Mouse (Mus musculus) heart, embryonic 11.5 days (tissue): Measurements from ENCODE around the gene Pbx4. TPM values are rescaled to one million over a fixed set of nuclear protein-coding genes. Genes with fewer than 3 reads are reported as not detected.

Experiments
- ATAC-seq: fragments of 200-750 bp; cut with Nextera tagmentation; replicated peaks from 2 replicates; pipeline ENCODE4 v1.8.0; 2017; ENCODE audit warnings: moderate library complexity; ENCODE audit not compliant: insufficient number of reproducible peaks, low FRiP score, low TSS enrichment
- H3K27ac ChIP-seq: fragments of 300-500 bp; sonication (generic); 2 replicates; pipeline ENCODE4 v1.5.1; 2014; ENCODE audit warnings: mild to moderate bottlenecking, low read depth, low read length
- H3K27me3 ChIP-seq: fragments of 300-500 bp; sonication (generic); 2 replicates; pipeline ENCODE4 v1.6.1; 2014; ENCODE audit warnings: mild to moderate bottlenecking, low read length, mixed read lengths; ENCODE audit not compliant: control insufficient read depth, insufficient read depth
- H3K36me3 ChIP-seq: fragments of 300-500 bp; sonication (generic); 2 replicates; pipeline ENCODE4 v1.6.1; 2014; ENCODE audit warnings: mild to moderate bottlenecking, low read length, moderate library complexity, mixed read lengths; ENCODE audit not compliant: control insufficient read depth, insufficient read depth
- H3K4me1 ChIP-seq: fragments of 300-500 bp; sonication (generic); 2 replicates; pipeline ENCODE4 v1.6.1; 2014; ENCODE audit warnings: low read length; ENCODE audit not compliant: control insufficient read depth, insufficient read depth
- H3K4me2 ChIP-seq: fragments of 300-500 bp; sonication (generic); 2 replicates; pipeline ENCODE4 v1.6.1; 2014; ENCODE audit warnings: mild to moderate bottlenecking, moderate library complexity
- H3K4me3 ChIP-seq: fragments of 300-500 bp; sonication (generic); 2 replicates; pipeline ENCODE4 v1.5.1; 2014; ENCODE audit warnings: low read depth, low read length
- H3K9ac ChIP-seq: fragments of 300-500 bp; sonication (generic); 2 replicates; pipeline ENCODE4 v1.6.1; 2014; ENCODE audit warnings: mild to moderate bottlenecking, low read depth, low read length, moderate library complexity
- H3K9me3 ChIP-seq: fragments of 300-500 bp; sonication (generic); replicated peaks from 2 replicates; pipeline ENCODE4 v1.6.1; 2016; ENCODE audit warnings: low read length; ENCODE audit not compliant: control insufficient read depth
- WGBS: fragments of 180-500 bp; shearing (Covaris S2); extraction: QIAGEN DNeasy Blood & Tissue Kit; methylation state at CpG from one replicate; pipeline ENCODE4 v1.1.7; 2014; ENCODE audit not compliant: insufficient replicate concordance; 5-methylcytosine and 5-hydroxymethylcytosine counted together
- polyA plus RNA-seq: library from polyadenylated mRNA; unstranded; fragments of >200 nt; fragmentation: Nextera tagmentation; extraction: Ambion mirVana; gene quantifications from 2 replicates; pipeline ENCODE4 v1.2.1, GENCODE M21; 2014

The Pbx4 gene
- polyA plus RNA-seq, 1 experiment from 2014 or later, result 4.0 TPM

DNA sequence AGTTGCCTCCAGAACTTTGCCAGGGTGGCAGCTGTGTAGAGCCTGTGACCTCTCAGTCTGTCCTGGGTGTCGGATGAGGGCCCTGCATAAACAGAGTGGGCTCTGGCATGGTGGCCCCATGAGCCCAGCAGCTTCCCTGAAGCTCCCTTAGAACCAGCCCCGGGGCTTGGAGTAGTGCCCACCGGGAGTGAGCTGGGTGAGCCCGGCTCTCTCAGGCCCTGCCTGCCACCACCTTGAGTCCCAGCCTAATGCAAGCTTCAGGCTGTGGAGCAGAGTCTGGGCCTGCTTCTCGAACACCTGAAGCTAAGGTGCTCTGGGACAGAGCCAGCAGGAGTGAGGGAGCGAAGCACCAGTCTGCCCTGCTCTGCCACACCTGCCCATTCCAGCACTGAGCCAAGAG is 38.6 kb downstream of the Pbx4 start:
- no peak for ATAC-seq
- H3K4me1 ChIP-seq, result no peaks in the 10 kb centered on the region
- no peak overlapping the region for H3K27ac ChIP-seq
- H3K36me3 ChIP-seq, result no peaks in the 10 kb centered on the region
- no peak overlapping the region for H3K9ac ChIP-seq
- WGBS, result 82% methylated on average over 6 of the region's 6 CpGs
- no peak overlapping the region for H3K4me2 ChIP-seq
- no peaks in the 10 kb centered on the region for H3K9me3 ChIP-seq
- H3K27me3 ChIP-seq, result peaks cover 14% of the 10 kb centered on the region
- no peak overlapping the region for H3K4me3 ChIP-seq

- Histone ChIP-seq H3K36me3 (no peaks in the 10 kb centered on the region), H3K27ac (no peak overlapping the region), H3K4me1 (no peaks in the 10 kb centered on the region), H3K4me3 (no peak overlapping the region), H3K27me3 (peaks cover 27% of the 10 kb centered on the region), H3K9me3 (no peaks in the 10 kb centered on the region), H3K9ac (no peak overlapping the region), H3K4me2 (no peak overlapping the region)
- no peak for ATAC-seq
- 8% methylated on average over 9 of the region's 9 CpGs for WGBS
These were observed 41.9 kb downstream of the Pbx4 start for GRCm38 (mm10) chr8:69874155-69874554.

- Histone ChIP-seq H3K9me3 (no peaks in the 10 kb centered on the region), H3K36me3 (no peaks in the 10 kb centered on the region), H3K4me1 (no peaks in the 10 kb centered on the region), H3K27ac (no peak overlapping the region), H3K27me3 (peaks cover 32% of the 10 kb centered on the region), H3K4me2 (no peak overlapping the region), H3K9ac (no peak overlapping the region), H3K4me3 (no peak overlapping the region)
- 70% methylated on average over 13 of the region's 13 CpGs for WGBS
- no peak for ATAC-seq
These were observed 42.4 kb downstream of the Pbx4 start for GRCm38 (mm10) chr8:69874654-69875053.

DNA sequence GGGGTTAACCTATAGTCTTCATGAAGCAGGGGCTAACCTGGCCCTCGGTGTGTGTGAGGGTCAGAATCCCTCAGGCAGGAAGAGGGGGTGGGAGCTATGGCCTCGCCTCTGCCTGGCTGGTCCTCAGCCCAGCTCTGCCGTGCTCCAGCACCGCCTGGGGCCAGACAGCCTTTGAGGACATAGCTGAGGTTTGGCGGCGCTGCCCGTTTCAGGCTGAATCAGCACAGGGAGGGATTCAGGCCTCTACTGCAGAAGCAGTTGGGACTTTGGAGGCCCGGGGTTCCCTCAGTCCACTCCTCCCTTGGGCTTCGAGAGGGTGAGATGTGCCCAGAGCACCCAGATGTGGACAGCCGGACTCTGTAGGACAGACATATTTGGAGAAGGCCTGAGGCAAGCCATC is 43.8 kb downstream of the Pbx4 start:
- Histone ChIP-seq H3K9ac (no peak overlapping the region), H3K4me3 (no peak overlapping the region), H3K36me3 (no peaks in the 10 kb centered on the region), H3K27ac (no peak overlapping the region), H3K4me2 (no peak overlapping the region), H3K27me3 (peaks cover 47% of the 10 kb centered on the region), H3K9me3 (no peaks in the 10 kb centered on the region), H3K4me1 (peaks cover 2% of the 10 kb centered on the region; the same call in 1 of the 2 replicates)
- ATAC-seq, result no peak
- WGBS, result 42% methylated on average over 10 of the region's 10 CpGs

- Histone ChIP-seq H3K27ac (no peak overlapping the region), H3K27me3 (peaks cover 51% of the 10 kb centered on the region), H3K36me3 (no peaks in the 10 kb centered on the region), H3K4me3 (no peak overlapping the region), H3K9me3 (no peaks in the 10 kb centered on the region), H3K9ac (no peak overlapping the region), H3K4me2 (no peak overlapping the region), H3K4me1 (peaks cover 9% of the 10 kb centered on the region; the same call in 1 of the 2 replicates)
- no peak for ATAC-seq
- 65% methylated on average over 10 of the region's 10 CpGs for WGBS
These were observed 44.7 kb downstream of the Pbx4 start for GRCm38 (mm10) chr8:69876967-69877366.

DNA sequence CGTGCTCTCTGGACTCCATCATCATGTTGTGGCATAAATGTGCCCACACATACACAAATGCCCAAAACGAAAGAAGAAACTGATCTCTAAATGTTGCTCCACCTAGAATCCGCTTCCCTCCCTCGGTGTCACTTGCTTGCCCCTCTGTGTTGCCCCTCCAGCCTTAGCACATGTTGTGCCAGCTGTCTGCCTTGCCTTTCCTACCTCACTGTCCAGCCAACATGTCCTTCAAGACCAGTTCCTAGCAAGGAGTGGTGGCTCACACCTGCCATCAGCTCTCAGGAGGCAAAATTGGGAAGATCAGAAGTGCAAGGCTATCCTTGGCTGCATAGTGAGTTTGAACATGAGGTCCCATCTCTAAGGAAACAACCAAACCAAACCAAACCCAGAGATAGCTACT is 45.1 kb downstream of the Pbx4 start:
- Histone ChIP-seq H3K4me3 (no peak overlapping the region), H3K4me2 (no peak overlapping the region), H3K27ac (no peak overlapping the region), H3K9me3 (no peaks in the 10 kb centered on the region), H3K4me1 (peaks cover 9% of the 10 kb centered on the region; the same call in 1 of the 2 replicates), H3K27me3 (peaks cover 54% of the 10 kb centered on the region), H3K36me3 (no peaks in the 10 kb centered on the region), H3K9ac (no peak overlapping the region)
- WGBS, result 88% methylated on average over 4 of the region's 4 CpGs
- ATAC-seq, result no peak

DNA sequence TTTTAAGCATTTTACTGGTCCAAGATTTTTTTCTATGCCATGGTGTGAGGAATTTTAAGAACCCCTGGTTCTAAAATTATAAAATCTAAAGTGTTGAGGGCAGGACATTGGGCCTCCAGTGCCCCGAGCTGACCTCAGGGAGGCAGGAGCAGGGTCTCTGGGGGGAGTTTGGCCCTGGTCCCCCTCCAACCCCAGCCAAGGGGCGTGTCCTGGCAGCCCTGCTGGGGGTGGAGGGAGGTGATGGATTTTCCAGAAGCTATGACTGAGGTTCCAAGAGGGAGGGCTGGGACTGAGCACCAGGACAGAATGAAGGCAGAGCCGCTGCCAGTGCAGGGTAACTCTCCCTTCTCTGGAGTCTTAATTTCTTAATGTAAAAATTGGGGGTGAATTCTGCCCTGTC is 45.7 kb downstream of the Pbx4 start:
- Histone ChIP-seq H3K27me3 (peaks cover 59% of the 10 kb centered on the region), H3K9me3 (no peaks in the 10 kb centered on the region), H3K9ac (no peak overlapping the region), H3K27ac (no peak overlapping the region), H3K36me3 (no peaks in the 10 kb centered on the region), H3K4me1 (peaks cover 9% of the 10 kb centered on the region; the same call in 1 of the 2 replicates), H3K4me2 (no peak overlapping the region), H3K4me3 (no peak overlapping the region)
- no peak for ATAC-seq
- 60% methylated on average over 3 of the region's 3 CpGs for WGBS

- H3K36me3 ChIP-seq, result no peaks in the 10 kb centered on the region
- no peak overlapping the region for H3K9ac ChIP-seq
- no peaks in the 10 kb centered on the region for H3K9me3 ChIP-seq
- H3K4me2 ChIP-seq, result no peak overlapping the region
- ATAC-seq, result no peak
- H3K4me1 ChIP-seq, result peaks cover 9% of the 10 kb centered on the region; the same call in 1 of the 2 replicates
- H3K27me3 ChIP-seq, result peaks cover 70% of the 10 kb centered on the region
- H3K27ac ChIP-seq, result no peak overlapping the region
- 49% methylated on average over 8 of the region's 8 CpGs for WGBS
- H3K4me3 ChIP-seq, result no peak overlapping the region
These were observed 47.4 kb downstream of the Pbx4 start for GRCm38 (mm10) chr8:69879678-69880077.

GRCm38 (mm10) chr8:69880841-69881240 is 48.5 kb downstream of the Pbx4 start:
- no peak for ATAC-seq
- WGBS, result 9% methylated on average over 37 of the region's 37 CpGs
- H3K4me2 ChIP-seq, result peak overlapping the region; percentile 64
- H3K4me3 ChIP-seq, result peak overlapping the region; percentile 39; the same call in 1 of the 2 replicates
- peaks cover 80% of the 10 kb centered on the region for H3K27me3 ChIP-seq
- H3K36me3 ChIP-seq, result no peaks in the 10 kb centered on the region
- no peak overlapping the region for H3K9ac ChIP-seq
- H3K27ac ChIP-seq, result no peak overlapping the region
- peaks cover 9% of the 10 kb centered on the region; the same call in 1 of the 2 replicates for H3K4me1 ChIP-seq
- no peaks in the 10 kb centered on the region for H3K9me3 ChIP-seq
